Mouse (Mus musculus) embryonic fibroblast, embryonic 13.5 days (primary cell): ENCODE data around the gene Drg1.

ENCODE experiments used
- CTCF ChIP-seq: IDR thresholded peaks from 2 replicates; pipeline ENCODE4 v1.5.1; 2011; ENCODE audit warnings: mild to moderate bottlenecking, control low read depth, low read length, moderate library complexity, borderline replicate concordance; ENCODE audit not compliant: insufficient read depth
- POLR2A ChIP-seq: IDR thresholded peaks from 2 replicates; pipeline ENCODE4 v1.6.1; 2011; ENCODE audit warnings: low read depth, mild to moderate bottlenecking, control low read depth, low read length, moderate library complexity

GRCm38 (mm10) chr11:3279729-3280128 is 13.5 kb upstream of the Drg1 start:
- TF ChIP-seq CTCF (no peak), POLR2A (no peak)
